Mouse (Mus musculus) heart, postnatal 25 days (tissue): ENCODE measurements around the gene Dkk2. TPM values are rescaled to one million over a fixed set of nuclear protein-coding genes. Genes with fewer than 3 reads are reported as not detected.
"Not testable (repeated sequence)": the region's sequence is repeated elsewhere in the genome, so short reads cannot be mapped to it uniquely, and the experiment has no call there.

Source experiments
- DNase-seq: peaks from one replicate; pipeline ENCODE4 v3.0.0; 2022; ENCODE audit warnings: low spot score
- intact Hi-C: fragments of 180-260 bp; cut with DNase I; formaldehyde crosslinking; loops from one replicate; pipeline ENCODE4 v1.15.1; 2025
- total RNA-seq, 2 experiments: library from RNA; stranded (reverse); gene quantifications; 2 replicates each; pipeline ENCODE4 v1.2.3; 2021

Dkk2 gene
- total RNA-seq: under 1 TPM in 1 of 2 experiments, not detected in 1; 0.16 TPM

DNA sequence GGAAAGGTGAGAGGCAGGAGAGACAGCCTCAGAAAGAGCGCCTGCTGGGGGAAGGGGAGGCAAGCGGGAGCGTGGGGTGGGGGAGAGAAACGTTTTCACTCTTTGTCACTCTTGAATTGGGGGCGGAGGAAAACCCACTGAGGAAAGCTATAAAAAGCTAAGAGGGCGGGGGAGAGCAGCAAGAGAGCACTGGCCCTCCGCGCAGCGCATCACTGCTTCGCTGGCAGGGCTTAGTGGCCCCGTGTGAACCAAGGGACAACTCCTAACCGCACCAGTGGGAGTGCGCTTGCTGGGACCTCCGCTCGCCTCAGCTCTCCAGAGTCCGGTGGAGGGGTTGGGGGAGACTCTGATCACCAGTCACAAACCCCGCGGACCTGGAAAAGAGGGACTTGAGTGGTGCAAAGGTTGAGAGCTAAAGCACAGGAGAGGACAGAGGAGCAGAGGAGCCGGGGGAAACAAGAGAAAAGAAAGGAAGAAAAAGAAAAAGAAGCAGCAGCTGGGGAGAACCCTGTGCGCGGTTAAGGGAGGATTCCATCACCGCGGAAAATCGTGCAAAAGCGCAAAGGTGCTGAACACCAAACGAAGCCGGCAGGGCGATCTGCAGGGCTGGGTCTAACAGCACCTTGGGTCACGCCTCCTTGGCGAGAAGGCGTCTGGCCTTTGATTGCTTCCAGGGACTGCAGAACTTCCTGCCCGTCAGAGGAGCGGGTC is at the start of gene Dkk2:
Gene Dkk2, plus strand, starts transcription at position 181 of the 711 bp plus-strand sequence.
- intact Hi-C loops: loop anchor here (10.0 kb wide), 1 partner anchor 110 kb away; no protein-coding TSS in a partner anchor
- DNase-seq: no peak

DNA sequence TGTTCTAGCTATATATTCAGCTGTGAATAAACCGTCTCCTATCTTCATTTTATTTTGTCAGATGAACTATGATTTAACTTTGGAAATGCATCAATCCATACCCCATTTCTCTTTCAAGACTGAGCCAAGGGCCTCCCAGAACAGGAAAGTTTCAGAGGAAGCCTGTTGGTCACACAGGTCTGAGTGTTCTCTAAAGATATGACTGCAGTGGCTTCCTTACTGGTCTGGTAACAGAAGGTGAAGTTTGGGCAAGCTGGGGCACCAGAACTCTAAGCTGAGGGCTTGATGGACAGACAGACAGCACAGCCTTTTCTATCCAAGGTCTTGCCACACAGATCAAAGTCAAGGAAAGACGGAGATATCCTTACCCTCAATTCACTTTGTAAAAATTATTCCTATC is 48.4 kb upstream of the Dkk2 start:
- no peak for DNase-seq
- intact Hi-C loops: no loop called here

GRCm38 (mm10) chr3:132037670-132038069 is 47.4 kb upstream of the Dkk2 start:
- DNase-seq: no peak
- intact Hi-C loops: no loop called here

DNA sequence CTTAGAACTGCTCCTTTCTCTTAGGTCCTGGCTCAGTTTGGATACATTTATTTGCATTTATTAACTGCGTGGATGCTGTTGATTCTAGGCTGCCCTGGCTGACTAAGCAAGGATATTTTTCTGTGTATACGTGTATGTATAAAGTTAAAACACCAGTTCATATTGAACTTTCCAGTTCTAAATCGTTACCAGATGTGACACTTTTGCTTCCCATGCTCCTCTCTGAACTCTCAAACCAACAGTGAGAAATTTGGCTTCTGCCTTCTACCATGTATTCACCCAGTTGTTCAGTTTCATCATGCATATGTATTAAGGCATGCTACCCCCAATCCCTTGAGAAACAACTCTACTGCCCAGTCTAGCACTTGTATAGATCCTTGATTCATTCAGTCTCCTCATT is 45.0 kb upstream of the Dkk2 start:
- intact Hi-C loops: no loop called here
- DNase-seq: no peak

DNA sequence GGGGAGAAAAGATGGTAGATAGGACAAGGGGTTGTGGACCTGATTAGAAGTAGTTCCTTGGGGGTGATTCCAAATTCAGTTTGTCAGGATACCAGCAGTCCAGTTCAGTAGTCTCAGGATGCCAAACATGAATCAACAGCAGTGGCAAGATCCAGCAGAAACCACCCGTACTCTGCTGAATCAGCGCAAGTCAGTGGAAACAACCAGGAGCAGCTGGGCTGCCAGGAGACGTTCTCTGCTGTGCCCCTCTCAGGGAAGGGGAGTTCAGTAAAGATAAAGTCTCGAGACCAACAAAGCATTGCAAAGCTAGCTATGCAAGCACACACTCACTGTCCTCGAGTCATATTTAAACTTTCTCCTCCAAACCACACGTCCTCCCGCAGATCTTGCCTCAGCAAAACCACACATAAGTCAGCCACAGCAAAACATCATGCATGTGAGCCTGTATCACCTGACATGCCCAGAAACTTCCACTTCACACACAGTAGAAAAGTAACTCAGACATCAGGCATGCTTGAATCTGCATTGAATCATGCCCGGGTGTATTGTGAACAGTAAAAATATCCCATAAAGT is 34.1 kb upstream of the Dkk2 start:
- DNase-seq: no peak
- intact Hi-C loops: no loop called here

DNA sequence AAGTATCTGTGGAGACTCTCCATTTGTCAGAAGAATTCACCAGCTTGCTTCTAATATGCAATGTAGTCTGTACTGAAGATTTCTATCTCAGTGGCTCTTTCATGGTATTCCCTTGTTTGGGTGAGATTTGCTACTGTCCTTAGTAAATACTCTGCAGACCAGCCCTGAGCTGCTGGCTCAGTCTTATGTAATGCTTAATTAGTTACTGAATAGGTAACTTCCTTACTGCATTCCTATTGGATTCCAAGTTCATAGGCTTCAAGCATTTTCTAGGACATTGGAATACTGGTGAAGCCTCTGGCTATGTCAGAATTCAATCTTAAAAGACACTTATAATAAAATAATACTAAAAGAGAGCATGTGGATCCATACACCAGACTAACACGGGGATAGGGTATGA is 22.3 kb upstream of the Dkk2 start:
- DNase-seq, intact Hi-C loops: not testable (repeated sequence)

- intact Hi-C loops: no loop called here
- no peak for DNase-seq
These were observed 21.7 kb upstream of the Dkk2 start for GRCm38 (mm10) chr3:132063374-132063773.

- no peak for DNase-seq
- intact Hi-C loops: no loop called here
These were observed 21.1 kb upstream of the Dkk2 start for GRCm38 (mm10) chr3:132063966-132064365.

DNA sequence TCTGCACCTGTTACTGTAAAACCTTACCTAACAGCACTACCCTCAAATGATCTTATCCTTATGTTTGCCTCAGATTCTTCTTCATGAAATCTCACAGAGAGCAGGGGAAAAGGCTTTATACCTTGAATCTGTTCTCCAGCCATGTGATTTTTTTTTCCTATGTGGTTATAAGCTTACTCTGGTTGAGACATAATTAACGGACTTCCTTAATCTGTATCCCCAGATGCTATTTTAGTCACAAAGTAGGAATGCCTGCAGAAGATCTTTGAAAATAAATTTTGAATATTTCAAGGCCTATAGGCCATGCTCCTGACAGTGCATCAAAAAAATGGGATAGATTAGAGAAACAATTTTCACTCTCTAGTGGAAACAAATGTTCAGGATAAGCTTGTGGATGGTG is 20.2 kb upstream of the Dkk2 start:
- DNase-seq: no peak
- intact Hi-C loops: no loop called here

DNA sequence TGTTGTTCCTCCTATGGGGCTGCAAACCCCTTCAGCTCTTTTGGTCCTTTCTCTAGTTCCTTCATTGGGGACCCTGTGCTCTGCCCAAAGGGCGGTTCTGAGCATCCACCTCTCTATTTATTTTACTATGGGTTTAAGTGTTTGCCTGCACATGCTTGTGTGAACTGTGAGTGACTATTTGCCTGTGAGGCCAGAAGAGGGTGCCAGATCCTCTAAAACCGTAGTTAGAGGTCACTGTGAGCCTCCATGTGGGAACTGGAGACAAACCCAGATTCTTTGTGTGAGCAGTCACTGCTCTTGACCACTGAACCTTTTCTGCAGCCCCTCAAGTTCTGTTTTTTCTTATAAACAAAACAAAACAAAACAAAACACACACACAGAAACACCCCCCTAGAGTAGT is 14.1 kb upstream of the Dkk2 start:
- intact Hi-C loops: no loop called here
- DNase-seq: no peak

DNA sequence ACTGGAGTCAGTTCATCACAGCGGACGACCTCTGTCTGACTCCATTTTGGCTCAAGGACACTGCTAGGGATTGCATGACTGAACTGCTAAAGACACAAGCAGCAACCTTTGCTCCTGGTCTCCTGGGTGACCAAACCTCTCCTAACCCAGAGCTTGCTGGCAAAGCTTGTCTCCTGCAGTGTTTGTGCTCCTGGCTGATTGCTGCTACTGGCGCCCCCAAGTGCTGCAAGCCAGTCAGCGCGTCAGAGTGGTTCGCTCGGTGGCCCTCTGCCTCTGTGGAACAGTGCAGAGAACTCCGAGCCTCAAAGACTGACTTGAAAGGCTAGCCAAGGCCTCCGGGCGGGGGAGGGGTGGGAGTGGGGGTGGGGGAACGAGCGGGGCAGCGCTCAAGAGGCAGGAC is 1.1 kb upstream of the Dkk2 start:
- DNase-seq: no peak
- intact Hi-C loops: loop anchor here (10.0 kb wide), 1 partner anchor 109 kb away; no protein-coding TSS in a partner anchor

GRCm38 (mm10) chr3:132084680-132085079 is 412 bp upstream of the Dkk2 start:
- intact Hi-C loops: loop anchor here (10.0 kb wide), 1 partner anchor 110 kb away; no protein-coding TSS in a partner anchor

GRCm38 (mm10) chr3:132085823-132086350 is 795 bp downstream of the Dkk2 start:
- no peak for DNase-seq
- intact Hi-C loops: loop anchor here (10.0 kb wide), 1 partner anchor 111 kb away; no protein-coding TSS in a partner anchor

More at GRCm38 (mm10) chr3:132084680-132085079, 412 bp upstream of the Dkk2 start:
- no peak for DNase-seq

DNA sequence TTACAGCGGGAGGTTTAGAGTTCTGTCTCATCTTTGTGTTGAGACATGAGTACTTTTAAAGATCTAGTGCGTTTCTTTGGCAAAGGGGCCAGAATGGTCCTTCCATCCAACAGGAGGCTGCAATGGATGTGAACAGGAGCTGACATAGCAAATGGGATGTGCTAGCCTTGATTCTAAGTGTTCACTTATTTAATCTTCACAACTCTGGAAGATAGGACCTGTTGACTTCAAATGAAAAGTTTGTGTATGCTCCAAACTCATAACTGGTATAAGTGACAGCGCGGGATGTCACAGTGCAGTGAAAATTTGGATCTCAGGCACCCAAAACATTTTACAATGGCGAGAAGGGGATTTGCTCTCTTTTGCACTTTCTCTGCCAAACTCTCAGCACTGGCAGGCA is 1.4 kb downstream of the Dkk2 start:
- intact Hi-C loops: loop anchor here (10.0 kb wide), 1 partner anchor 112 kb away; no protein-coding TSS in a partner anchor
- DNase-seq: no peak

GRCm38 (mm10) chr3:132087011-132087486 is 2.0 kb downstream of the Dkk2 start:
- DNase-seq: no peak
- intact Hi-C loops: loop anchor here (10.0 kb wide), 1 partner anchor 112 kb away; no protein-coding TSS in a partner anchor

DNA sequence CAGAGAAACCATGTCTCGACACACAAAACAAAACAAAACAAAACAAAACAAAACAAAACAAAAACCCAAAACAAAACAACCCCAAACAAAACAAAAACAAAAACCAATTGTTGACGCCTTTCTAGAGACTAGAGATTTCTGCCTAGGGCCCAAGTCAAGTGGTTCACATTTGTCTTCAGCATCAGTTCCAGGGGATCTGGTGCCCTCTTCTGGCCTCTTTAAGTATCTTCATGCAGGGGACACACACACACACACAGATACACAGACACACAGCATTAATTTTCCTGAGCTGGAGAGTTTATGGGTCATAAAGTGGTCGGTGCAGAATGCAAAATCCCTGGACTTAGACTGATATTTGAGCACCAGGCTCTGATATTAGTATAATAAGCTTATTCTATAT is 7.9 kb downstream of the Dkk2 start:
- intact Hi-C loops: no loop called here
- DNase-seq: no peak

DNA sequence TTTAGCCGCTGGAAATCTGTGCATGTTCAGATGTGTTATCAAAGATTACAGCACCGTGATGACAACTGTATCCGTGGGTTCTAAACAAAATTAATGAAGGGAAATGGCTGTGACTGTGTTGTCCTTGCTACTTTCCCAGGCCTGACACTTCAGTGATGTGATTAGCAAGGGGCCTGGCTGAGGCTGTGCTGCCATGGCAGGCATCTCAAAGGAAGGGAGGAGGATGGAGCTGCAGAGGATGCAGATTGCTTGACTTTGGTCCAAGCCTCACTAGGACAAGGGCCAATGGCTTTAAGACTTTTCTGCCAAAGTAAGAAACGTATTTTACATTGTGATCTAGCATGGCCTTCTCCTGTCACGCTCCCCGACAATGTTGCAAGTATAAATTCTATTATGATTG is 11.2 kb downstream of the Dkk2 start:
- intact Hi-C loops: no loop called here
- DNase-seq: no peak

- intact Hi-C loops: no loop called here
- no peak for DNase-seq
These were observed 15.7 kb downstream of the Dkk2 start for GRCm38 (mm10) chr3:132100746-132101145.

- intact Hi-C loops: no loop called here
- no peak for DNase-seq
These were observed 17.9 kb downstream of the Dkk2 start for GRCm38 (mm10) chr3:132103020-132103419.

DNA sequence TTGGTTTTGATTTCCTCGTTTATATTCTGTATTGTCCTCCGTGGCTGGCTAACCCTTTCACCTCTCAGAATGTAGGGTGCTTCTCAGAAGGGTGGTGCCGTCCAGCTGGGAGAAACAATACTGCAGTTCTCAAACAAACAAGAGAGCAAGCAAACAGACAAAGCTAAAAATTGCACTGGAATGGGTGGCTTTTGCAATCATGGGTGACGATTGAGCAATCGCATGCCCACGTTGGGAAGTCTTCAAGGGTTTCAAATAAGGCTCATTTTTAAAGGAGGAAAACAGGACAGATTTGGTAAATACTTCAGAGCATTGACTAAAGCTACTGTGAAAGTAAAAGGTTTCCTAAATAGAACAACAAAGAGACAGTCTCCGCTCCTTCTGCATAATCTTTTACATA is 18.4 kb downstream of the Dkk2 start:
- DNase-seq: no peak
- intact Hi-C loops: no loop called here
